Mouse (Mus musculus) liver, embryonic 14.5 days (tissue): Measurements from ENCODE around the gene Tent4a.

Experiments
- CTCF ChIP-seq: IDR thresholded peaks from 2 replicates; pipeline ENCODE4 v1.5.1; 2016; ENCODE audit warnings: antibody characterized with exemption, low read depth, control low read depth
- EP300 ChIP-seq: IDR thresholded peaks from 2 replicates; pipeline ENCODE4 v1.6.1; 2016; ENCODE audit warnings: antibody characterized with exemption, low read depth

DNA sequence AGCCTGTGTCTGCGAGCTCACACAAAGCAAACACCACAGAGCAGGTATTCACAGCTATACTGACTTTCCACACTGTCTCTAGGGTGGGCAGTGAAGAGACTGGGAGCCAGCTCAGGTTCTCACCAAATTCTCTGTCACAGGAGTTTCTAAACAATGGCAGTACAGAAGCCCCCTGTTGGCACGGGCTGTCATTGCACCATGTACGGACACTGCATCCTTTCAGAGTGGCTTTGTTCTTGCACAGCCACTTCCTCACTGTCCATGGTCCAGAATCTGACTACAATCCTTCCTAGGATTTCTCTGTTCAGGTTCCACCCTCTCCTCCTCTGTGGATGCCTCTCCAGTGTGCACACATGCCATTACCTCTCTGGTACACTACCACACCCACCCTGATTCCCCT lies 10.6 kb upstream of the Tent4a start:
- TF ChIP-seq CTCF (peak; percentile 80), EP300 (no peak)
